Mouse (Mus musculus) kidney, postnatal 25 days (tissue): Measurements from ENCODE around the gene Rnf123.

ENCODE experiments used
- DNase-seq, 2 experiments: peaks; one replicate each; pipeline ENCODE4 v3.0.0; 2021; ENCODE audit warnings: mixed read lengths in 2 of 2

Gene Rnf123

DNA sequence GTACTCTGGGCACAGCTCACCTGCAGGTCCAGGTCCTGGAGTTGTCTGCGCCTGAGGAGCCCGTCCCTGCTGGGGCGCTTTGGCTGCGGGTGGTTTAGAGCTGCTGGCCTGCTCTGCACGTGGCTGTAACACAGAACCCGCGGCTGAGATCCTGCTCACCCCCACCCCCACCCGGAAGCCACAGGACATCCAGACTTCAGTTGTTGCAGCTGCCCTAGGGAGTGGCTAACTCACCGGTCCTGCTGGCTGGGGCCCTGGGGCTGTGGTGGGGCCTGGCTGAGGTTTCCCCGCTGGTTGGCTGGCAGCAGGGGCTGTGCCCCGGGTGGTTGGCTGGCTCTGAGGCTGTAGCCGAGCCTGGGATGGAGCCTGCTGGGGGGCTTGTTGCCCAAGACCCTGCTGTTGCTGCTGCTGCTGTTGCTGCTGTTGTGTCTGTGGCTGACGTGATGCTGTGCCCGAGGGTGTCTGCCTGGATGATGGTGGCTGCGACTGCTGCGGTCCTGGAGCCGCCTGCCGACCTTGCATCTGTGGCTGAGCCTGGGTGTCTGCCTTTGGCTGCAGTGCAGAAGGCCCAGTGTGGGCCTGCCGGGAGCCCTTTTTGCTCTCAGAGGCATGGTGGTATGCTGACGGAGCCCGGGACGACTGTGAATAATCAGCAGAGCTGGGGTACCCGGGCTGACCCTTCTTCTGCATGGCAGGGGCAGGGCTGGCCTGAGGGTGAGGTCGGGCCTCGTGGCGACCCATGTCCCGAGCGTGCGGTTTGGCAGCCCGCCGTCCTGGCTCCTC, 21.8 kb upstream of the Rnf123 start:
- DNase-seq, result no peak

DNA sequence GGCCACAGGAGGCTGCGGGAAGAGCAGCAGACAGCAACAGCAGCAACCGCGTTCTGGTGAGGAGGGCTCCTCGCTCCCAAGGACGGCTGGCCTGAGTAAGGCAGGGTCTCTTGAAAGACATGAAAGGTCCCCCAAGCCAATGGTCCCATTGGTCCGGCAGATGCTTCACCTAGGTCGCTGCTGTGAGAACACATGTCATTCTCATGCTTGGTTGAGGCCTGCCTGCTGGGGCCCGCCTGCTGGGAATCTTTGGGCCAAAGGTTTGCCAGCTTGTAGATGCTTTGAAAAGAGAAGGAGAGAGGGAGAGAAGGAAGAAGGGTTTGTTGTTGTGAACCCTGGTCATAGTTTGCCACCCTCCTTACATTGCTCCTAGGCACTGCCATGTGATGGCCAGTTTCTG, 16.5 kb upstream of the Rnf123 start:
- DNase-seq, result no peak

DNA sequence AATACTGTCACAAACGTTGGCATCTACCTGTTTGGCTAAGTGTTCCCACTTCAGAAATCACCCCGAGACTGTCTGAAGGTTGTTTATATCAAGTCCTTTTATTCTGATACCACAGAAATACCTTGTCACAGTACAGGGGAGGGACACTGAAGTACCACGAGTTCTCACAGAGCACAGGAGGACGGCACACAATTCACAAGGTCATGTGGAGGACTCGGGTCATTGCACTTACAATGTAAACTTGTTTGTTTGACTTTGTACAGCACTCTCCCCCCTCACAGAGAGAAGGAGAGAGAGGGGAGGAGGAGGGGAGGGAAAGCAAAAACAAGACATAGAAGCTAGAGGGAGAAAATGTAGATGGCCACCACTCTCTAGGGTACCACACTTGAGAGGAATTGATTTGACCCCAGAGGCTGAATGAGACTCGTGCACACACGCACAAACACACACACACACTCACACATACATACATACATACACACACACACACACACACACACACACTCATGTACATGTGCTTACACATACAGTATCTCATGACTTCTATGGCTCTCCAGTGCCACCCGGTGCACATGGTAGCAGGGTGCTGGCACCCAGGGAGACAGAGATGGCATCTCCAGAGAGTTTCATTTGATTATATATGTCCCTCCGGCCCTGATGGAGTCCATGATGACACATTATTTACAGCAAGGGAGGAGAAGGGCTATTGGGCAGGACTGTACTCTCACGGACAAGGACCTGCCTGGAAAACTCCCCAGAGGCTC, 13.0 kb upstream of the Rnf123 start:
- peak in 1 of 2 experiments; percentile 51 for DNase-seq

DNA sequence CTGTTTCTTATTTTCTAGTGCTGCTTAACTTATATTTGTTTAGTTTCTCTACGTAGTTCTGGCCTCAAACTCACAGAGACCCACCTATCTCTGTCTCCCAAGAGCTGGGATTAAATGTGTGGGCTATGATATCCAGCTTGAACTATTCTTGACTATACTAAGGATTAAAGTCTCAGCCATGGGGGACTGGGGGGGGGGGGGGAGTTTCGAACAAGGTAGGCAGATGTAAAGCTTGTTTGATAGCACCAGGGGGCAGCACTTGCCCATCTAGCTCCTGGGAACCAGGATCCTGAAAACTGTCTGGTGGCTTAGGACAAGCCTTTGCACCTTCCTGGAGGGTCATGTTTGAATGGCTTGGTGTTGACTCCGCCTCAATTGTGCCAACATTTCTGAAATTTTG, 12.4 kb upstream of the Rnf123 start:
- peak; percentile 80 to 82 for DNase-seq

DNA sequence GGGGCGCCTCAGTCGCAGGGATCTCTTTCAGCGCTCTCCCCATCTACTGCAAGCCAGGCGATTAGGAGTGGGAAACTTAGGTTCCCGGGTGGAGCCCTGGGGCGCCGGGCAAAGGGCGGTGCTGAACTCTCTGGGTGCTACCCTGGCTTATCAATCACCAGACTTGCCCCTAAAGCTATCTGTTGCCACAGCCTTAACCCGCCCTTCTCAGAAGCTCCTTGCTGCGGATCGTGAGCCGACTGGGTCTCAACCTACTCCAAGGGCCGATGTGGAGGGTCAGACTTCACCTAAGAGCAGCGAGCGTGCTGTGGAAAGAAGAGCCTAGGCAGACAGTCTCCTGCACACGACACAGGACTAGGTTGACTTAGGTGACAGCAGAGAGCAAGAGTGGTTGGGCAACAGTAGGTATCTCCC, 11.9 kb upstream of the Rnf123 start:
- peak; percentile 32 to 65 for DNase-seq

DNA sequence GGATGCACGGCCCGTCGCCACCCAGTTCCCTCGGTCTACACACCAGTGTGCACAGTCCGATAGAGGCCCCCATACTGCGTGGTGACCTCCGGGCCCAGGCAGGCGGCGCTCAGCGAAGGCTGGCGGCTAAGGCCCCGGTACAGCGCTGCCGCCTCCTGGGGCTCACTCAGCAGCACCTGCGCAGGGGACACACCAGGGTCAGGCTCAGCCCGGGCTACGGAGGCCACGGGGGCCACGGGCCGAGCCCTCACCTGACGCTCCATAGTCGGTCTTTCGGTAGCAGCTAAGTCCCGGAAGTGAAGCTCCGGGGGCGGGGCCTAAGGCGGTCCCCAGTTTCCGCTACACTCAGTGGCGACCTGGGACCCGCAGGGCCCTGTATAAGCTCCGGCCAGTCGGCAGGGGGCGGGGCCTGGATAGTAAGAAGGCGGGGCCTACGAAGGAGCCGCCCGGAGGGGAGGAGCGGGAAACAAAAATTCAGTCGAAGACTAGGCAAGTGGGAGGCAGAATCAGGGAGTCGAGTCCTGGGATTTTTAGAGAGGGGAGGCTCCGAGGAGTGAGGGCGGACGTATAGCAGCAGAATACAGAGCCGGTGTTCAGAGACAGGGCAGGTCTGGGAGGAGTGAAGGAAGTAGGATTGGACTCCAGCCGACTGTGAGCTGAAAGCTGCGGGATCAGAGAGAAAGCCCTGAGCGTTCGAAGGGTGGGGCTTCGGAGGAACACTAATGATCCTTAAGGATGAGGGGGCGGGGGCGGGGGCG, 11.2 kb upstream of the Rnf123 start, which contains the start of gene Apeh:
Gene Apeh, minus strand, starts transcription at position 423 of the 758 bp plus-strand sequence.
- DNase-seq, result peak; percentile 98

DNA sequence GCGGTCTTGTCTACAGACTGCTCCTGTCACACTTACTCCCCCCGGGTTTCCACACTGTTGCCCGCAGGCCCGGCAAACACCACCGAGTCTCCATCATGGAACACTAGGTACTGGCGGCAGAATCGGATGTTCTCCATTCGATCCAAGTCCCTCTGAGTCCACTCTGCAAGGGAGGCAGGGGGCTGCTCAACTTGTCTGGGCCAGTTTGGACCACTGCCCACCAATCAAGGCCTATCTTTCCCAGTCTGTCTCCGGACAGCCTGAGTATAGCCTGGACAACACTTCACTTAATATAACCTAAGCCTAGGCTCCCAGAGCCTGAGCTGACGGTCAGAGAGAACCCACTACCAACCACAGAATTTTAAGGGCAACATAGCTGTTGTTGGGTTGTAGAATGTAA, 10.4 kb upstream of the Rnf123 start:
- DNase-seq, result peak in 1 of 2 experiments; percentile 62

DNA sequence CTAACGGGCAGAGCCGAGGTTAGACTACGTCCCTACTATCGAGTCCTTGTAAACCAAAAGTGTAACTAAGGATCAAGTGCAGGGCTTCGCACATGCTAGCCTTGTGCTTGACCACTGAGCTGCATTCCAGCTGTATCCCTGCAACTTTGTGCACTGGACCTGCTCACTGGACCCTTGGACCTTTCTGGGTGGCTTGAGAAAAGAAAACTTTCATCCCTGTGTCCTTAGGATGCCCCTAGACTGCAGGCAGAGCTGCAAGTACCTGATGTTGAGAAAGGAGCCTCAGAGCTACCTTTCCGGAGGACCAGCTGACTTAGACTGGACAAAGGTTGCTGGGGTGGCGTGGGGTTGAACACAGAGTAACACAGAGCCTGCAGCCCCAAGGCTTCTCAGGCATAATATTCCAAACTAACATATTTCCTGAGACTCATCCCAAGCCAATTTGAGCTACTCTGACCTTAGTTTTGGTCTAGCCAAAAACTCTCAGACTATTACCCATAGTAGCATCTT, 7.5 kb upstream of the Rnf123 start:
- peak; percentile 66 to 88 for DNase-seq

DNA sequence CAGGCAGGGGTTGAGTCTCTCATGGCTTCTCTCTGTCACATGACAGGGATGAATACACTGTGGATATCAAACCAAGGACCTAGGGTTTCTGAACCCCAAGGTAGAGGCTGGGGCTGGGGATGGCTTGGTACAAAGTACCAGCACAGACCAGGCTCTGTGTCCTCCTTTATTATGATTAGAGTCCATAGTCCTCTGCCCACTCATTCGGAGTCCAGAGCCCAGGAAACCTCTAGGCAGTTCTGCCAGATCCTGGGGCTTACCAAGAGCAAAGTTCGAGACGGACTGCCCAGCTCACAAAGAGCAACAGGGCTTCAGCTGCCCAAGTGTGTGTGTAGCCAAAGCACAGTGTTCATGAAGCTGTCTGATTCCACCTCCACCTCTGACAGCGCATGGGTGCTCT, 2.1 kb upstream of the Rnf123 start:
- DNase-seq, result peak; percentile 52 to 81

DNA sequence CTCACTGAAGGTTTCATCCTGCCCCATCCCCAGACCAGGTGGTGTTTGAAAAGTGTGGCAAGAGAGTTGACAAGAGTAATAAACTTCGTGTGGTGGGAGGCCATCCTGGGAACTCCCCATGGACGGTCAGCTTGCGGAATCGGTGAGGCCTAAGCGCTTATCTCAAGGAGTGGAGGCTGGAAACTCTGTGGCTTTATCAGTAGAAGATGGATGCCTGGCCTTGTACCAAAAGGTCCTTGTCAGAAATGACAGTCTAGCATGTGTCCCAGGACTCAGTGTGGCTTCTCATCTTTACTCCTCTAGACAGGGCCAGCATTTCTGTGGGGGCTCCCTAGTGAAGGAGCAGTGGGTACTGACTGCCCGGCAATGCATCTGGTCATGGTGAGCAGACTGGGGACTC, 415 bp upstream of the Rnf123 start:
- DNase-seq, result no peak

DNA sequence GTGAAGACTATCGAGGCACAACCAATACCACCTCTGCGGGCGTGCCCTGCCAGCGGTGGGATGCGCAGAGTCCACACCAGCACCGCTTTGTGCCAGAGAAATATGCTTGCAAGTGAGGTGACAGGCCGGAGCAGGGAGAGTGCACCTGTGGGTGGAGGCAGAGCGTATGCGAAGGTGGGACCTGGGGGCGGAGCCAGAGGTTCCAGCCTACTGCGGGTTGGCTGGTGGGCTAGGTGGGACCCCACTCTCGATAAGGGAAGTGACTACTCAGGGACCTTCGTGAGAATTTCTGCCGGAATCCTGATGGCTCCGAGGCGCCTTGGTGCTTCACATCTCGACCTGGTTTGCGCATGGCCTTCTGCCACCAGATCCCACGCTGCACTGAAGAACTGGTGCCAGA, 597 bp downstream of the Rnf123 start:
- DNase-seq, result peak in 1 of 2 experiments; percentile 70

DNA sequence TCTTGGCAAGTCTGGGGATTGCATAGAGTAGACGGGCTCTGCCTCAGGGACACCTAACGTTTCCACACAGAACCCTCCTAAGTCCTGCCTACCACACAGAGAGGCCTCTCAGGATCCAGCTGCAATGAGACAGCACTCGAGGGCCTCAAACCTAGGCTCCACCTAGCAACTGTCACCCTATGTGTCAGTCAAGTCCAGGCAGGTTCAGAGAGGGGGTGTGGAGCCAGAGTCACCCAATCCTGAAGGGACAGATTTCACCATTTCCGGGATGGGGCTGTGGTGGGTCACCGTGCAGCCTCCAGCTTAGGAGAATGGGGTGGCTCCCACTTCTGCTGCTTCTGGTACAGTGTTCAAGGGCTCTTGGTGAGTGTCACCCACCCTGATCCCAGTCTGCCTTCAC, 3.0 kb downstream of the Rnf123 start, which contains the start of gene Mst1:
Gene Mst1, plus strand, starts transcription at position 269 of the 400 bp plus-strand sequence.
- DNase-seq, result no peak

DNA sequence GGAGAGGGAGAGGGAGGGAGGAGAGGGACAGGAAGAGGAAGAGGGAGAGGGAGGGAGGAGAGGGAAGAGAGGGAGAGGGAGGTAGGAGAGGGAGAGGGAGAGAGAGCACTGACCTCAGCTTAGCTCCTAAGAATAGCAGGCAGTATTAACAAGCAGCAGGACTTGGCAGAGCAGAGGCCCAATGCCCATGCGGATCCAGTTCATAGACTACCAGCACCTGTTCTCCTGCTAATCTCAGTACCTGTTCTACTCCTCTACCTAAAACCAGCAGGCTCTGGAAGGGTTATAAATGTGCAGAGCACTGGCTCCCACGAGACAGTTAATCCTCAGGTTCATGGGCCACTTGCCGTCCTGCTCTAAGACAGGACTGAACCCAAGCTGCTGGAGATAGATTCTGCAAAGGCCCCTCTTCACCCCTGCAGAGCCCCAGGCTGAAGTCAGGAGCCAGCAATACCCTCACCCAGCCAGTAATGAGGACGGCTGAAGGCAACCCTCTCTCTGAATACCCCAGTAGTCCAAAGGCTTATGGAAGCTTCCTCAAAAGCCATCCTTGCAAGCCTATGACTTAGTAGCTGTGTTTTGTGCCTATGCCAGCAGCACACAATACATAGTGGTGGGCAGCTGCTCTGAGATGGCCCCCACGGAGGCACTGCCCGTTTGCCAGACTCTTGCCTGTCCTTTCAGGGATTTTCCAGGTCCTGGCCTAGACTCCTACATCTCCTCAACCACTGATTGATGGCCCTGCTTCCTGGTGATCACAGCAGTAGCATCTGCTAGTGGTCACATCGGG, 9.8 kb downstream of the Rnf123 start:
- DNase-seq, result no peak

DNA sequence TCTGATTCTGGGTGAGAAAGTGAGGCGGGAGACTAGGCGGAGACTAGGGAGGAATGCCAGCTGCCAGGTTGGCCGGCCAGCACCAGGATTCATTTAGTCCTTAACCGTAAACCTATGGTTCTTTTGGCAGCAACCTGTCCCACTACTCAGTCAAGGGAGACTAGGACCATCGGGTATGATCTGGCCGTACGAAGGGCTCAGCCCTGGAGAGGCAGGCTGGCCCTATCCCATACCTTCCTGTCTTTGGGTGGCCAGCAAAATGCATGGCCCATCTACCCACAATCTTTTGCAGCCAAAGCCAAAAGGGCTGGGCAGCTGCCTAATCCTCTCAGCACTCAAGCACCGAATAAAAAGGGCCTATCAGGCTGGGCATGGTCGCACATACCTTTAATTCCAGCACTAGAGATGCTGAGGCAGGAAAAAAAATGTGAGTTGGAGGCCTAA, 10.6 kb downstream of the Rnf123 start:
- DNase-seq, result no peak

DNA sequence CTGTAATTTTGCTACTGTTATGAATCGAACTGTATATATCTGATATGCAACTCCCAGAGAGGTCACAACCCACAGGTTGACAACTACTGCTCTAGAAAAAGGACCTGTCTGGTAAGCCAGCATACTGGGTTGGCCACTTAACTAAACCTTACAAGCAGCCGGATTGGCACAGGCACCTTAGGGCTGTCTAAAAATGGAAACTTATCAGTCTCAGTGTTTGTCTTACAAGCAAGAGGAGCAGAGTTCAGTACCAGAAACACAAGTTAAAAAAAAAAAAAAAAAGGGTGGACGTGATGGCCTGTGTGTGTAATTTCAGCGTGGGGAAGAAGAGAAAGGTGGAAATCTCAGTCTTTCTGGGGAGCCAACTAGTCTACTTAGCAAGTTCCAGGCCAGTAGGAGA, 11.3 kb downstream of the Rnf123 start:
- DNase-seq, result no peak

DNA sequence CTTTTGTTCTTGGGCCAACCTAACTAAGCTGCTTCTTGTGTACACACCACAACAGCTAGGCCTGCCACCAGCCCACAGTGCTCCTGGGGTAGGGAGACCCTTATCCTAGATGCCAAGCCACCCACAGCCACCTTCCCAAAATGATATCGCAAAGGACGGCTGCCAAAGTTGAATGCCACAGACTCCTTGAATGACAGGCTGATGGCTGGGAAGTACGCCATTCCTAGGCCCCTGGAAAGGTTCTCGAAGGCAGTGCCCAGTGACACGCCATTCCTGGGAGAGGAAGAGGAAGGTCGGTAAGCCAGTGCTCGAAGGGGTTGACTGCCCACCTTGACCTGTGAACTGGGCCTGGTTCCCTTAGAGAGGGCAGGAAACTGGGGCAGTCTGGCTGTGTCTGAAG, 13.6 kb downstream of the Rnf123 start:
- DNase-seq, result no peak

DNA sequence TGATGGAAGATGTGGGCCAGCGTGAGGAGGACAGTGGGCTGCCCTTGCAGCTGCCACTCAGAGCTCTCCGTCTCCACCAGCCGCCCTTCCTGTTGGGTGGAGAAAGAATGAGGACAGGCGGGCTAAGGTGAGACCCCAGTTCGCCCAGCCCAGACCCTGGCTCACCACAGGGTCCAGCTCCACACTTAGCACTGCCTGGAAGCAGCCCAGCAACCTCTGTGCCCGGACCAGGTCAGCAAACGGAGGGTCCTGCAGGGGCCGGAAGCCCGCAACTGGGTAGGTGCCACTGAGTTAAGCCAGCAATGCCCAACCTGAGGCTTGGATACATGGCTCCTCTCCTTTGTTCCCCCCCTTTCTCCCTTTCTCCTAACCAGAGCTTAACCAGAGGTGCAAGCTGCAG, 14.1 kb downstream of the Rnf123 start:
- DNase-seq, result no peak

DNA sequence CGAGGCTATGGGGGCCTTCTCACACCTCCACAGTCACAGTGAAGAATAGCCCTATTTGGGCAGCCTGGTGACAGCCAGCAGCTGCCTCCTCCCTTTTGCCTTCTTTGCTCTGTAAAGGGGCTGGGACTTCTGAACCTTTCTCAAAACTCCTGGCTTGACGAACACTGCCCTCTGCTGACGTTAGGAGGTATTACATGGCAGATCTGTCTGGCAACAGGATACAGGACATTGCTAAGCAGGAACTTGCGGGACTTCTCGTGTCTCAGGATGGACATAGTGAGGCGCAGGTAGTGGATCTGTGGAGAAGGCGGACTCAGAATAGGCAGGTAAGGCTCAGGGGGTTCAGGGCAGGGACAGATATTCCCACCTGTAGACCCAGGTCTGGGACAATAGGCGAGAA, 15.2 kb downstream of the Rnf123 start:
- DNase-seq, result peak; percentile 79 to 89

DNA sequence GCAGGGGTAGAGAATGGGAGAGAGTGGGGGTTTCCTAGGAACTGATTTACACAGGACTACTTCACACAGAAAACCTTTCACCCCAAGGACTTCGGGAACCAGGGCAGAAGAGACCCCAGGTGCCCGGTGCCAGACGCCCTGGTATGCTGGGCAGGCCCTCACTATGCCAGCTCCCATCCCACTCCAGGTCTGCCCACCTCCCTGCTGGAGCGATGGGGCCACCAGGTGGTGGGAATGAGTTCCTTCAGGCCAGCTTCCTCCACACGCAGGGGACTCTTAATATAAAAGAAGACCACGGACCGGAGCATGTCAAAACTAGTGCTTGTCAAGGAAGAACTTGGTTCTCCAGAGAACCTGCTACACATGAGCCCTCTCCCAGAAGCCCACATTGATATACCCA, 15.9 kb downstream of the Rnf123 start:
- no peak for DNase-seq

DNA sequence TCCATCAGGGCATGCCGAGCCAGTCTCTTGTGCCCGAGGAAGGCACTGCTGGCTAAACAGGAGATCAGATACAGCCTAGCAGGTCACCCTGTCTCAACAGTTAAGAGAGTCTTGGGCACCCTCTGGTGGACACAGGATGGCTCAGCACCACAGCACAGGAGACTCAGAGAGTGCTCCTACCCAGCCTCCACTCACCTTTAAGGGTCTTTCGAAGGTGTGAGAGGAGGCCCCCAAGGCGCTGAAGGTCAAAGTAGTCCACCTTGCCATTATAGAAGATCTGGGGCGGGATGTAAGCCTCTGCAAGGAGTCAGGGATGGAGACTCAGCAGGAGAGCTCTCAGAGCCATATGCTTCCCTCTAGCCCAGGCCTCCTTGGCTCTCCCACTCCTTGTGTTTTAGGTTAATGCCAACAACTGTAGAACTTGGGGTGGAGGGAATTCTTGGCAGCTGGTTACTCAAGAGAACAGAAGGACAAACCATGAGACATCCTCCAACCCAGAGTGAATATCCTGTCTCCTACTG, 17.6 kb downstream of the Rnf123 start:
- DNase-seq, result peak; percentile 59 to 73

DNA sequence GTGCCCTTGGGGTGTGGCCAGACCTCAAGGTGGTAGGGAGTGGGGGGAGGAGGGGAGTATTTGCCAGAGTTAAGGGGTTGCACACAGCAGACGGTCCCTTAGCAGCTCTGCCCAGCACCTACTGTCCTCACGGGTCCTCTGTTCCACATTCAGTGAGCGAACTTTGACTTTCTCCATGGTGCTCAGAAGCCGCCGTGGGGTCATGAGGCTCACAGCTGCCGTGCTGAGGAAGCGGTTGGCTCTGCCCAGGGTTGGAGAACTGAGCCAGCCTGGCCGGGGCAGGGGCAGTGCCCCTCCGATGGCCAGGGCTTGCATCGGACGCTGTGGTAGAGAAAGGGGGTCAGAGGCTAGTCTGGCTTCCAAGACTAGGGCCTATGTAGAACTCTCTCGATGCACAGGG, 19.8 kb downstream of the Rnf123 start:
- DNase-seq, result peak in 1 of 2 experiments; percentile 52

DNA sequence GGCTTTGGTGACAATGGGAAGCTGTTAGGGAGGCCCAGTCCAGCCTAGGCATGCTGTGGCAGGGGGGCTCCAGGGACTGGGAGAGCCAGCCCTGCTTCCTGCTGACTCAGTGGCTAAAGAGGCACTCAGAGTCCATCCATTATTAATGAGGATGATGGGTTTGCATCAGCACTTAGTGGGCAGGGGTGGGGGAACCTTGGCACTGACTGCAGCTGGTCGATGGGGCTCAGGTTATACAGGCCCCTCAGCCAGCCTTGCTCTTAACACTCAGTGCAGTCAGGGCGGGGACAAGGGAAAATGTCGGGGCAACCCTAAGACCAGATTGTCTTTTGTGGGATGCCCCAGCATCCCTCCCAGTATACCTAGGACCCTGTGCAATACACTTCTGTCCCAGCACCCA, 21.0 kb downstream of the Rnf123 start:
- DNase-seq, result peak in 1 of 2 experiments; percentile 25
